Mouse (Mus musculus) embryonic facial prominence, embryonic 11.5 days (tissue): ENCODE results near the gene Adamtsl5. TPM values are rescaled to one million over a fixed set of nuclear protein-coding genes. Genes with fewer than 3 reads are reported as not detected.

Experiments
- ATAC-seq: fragments of 200-750 bp; cut with Nextera tagmentation; replicated peaks from 2 replicates; pipeline ENCODE4 v1.8.0; 2017; ENCODE audit warnings: low read depth; ENCODE audit not compliant: insufficient number of reproducible peaks, low FRiP score, low TSS enrichment
- DNase-seq: peaks from one replicate; pipeline ENCODE4 v3.0.0-alpha.2; 2015; ENCODE audit warnings: low spot score
- H3K27ac ChIP-seq: fragments of 300-500 bp; sonication (generic); replicated peaks from 2 replicates; pipeline ENCODE4 v1.5.1; 2014; ENCODE audit warnings: mild to moderate bottlenecking, low read depth, low read length, control low read depth
- H3K27me3 ChIP-seq: fragments of 300-500 bp; sonication (generic); 2 replicates; pipeline ENCODE4 v1.6.1; 2014; ENCODE audit warnings: mild to moderate bottlenecking, low read length, moderate library complexity, mixed read lengths; ENCODE audit not compliant: control insufficient read depth, insufficient read depth
- H3K36me3 ChIP-seq: fragments of 300-500 bp; sonication (generic); replicated peaks from 2 replicates; pipeline ENCODE4 v1.6.1; 2014; ENCODE audit warnings: low read depth, mild to moderate bottlenecking, low read length, moderate library complexity, mixed read lengths; ENCODE audit not compliant: control insufficient read depth, insufficient read depth
- H3K4me1 ChIP-seq: fragments of 300-500 bp; sonication (generic); 2 replicates; pipeline ENCODE4 v1.6.1; 2014; ENCODE audit warnings: low read length, mixed read lengths; ENCODE audit not compliant: control insufficient read depth, insufficient read depth
- H3K4me2 ChIP-seq: fragments of 300-500 bp; sonication (generic); 2 replicates; pipeline ENCODE4 v1.6.1; 2014; ENCODE audit warnings: low read depth, mild to moderate bottlenecking, control low read depth, low read length, moderate library complexity
- H3K4me3 ChIP-seq: fragments of 300-500 bp; sonication (generic); 2 replicates; pipeline ENCODE4 v1.5.1; 2014; ENCODE audit warnings: low read depth, low read length, control low read depth
- H3K9ac ChIP-seq: fragments of 300-500 bp; sonication (generic); replicated peaks from 2 replicates; pipeline ENCODE4 v1.6.1; 2014; ENCODE audit warnings: mild to moderate bottlenecking, control low read depth, low read length
- H3K9me3 ChIP-seq: fragments of 300-500 bp; sonication (generic); replicated peaks from 2 replicates; pipeline ENCODE4 v1.6.1; 2016; ENCODE audit warnings: mild to moderate bottlenecking, low read length, inconsistent platforms, mixed read lengths; ENCODE audit not compliant: control insufficient read depth
- WGBS: fragments of 180-500 bp; shearing (Covaris S2); extraction: QIAGEN DNeasy Blood & Tissue Kit; methylation state at CpG from one replicate; pipeline ENCODE4 v1.1.7; 2014; 5-methylcytosine and 5-hydroxymethylcytosine counted together
- polyA plus RNA-seq: library from polyadenylated mRNA; unstranded; fragments of >200 nt; fragmentation: Nextera tagmentation; extraction: Ambion mirVana; gene quantifications from 2 replicates; pipeline ENCODE4 v1.2.1, GENCODE M21; 2014

Gene Adamtsl5
- polyA plus RNA-seq, 1 experiment from 2014 or later, result 0.14 TPM

DNA sequence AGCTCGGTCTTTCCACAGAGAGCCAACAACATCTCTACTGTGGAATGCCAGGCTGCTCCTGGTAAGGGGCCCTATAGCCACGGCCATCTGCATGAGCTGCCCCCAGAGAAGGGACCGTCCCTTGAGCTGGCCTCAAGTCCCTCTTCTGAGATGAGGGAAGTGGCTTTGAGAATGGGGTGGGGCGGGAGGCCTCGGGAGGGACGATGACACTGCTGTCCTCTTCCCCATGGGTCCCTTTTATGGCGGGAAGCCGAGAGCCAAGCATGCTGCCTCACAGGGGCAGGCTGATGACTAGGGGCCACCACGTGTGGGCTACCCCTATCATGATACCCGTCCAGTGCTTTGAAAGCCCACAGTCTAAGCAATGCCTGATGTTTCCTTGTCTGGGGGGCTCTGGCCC, 31.2 kb downstream of the Adamtsl5 start:
- no peaks in the 10 kb centered on the region for H3K36me3 ChIP-seq
- H3K4me1 ChIP-seq, result no peaks in the 10 kb centered on the region; the same call in 1 of the 2 replicates
- DNase-seq (no peak), ATAC-seq (no peak)
- H3K9ac ChIP-seq, result 0 out of 2 replicates have a peak overlapping the region, but pooled peaks have one; percentile 2
- WGBS, result 63% methylated on average over 10 of the region's 10 CpGs
- no peak overlapping the region for H3K4me3 ChIP-seq
- H3K27me3 ChIP-seq, result peaks cover 45% of the 10 kb centered on the region
- H3K9me3 ChIP-seq, result no peaks in the 10 kb centered on the region
- H3K27ac ChIP-seq, result no peak overlapping the region
- H3K4me2 ChIP-seq, result no peak overlapping the region

DNA sequence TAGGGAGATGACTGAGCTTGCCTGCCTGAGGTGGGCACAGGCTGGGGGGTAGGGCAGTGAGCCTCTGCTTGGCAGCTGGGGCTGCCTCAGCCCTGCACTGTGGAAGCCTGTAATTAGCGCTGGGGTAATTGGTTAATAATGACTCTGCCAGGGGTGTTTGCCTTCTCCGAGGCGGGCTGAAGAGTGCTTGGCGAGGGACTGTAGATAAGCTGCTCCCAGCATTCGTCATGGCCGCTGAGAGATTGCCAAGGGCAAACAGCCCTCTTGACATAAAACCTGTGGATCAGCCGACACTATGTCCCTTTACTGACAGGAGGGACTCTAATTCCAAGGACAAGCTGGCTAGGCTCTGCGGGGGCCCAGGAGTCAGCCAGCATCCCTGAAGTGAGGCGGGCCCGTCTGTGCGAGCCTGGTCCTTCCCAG, 31.8 kb downstream of the Adamtsl5 start:
- Histone ChIP-seq H3K9ac (no peak overlapping the region), H3K4me3 (no peak overlapping the region), H3K27ac (no peak overlapping the region), H3K27me3 (peaks cover 51% of the 10 kb centered on the region), H3K4me1 (no peaks in the 10 kb centered on the region; the same call in 1 of the 2 replicates), H3K36me3 (no peaks in the 10 kb centered on the region), H3K4me2 (no peak overlapping the region), H3K9me3 (no peaks in the 10 kb centered on the region)
- ATAC-seq (no peak), DNase-seq (no peak)
- 32% methylated on average over 11 of the region's 11 CpGs for WGBS

- Histone ChIP-seq H3K4me3 (no peak overlapping the region), H3K36me3 (no peaks in the 10 kb centered on the region; the same call in 1 of the 2 replicates), H3K9ac (no peak overlapping the region), H3K27me3 (peaks cover 56% of the 10 kb centered on the region), H3K4me2 (no peak overlapping the region), H3K9me3 (no peaks in the 10 kb centered on the region), H3K27ac (no peak overlapping the region), H3K4me1 (no peaks in the 10 kb centered on the region; the same call in 1 of the 2 replicates)
- ATAC-seq (no peak), DNase-seq (no peak)
- 43% methylated on average over 27 of the region's 27 CpGs for WGBS
Measured at GRCm38 (mm10) chr10:80315315-80315714, 32.9 kb downstream of the Adamtsl5 start.

GRCm38 (mm10) chr10:80314494-80315001, 33.7 kb downstream of the Adamtsl5 start:
- Histone ChIP-seq H3K4me2 (no peak overlapping the region), H3K9me3 (no peaks in the 10 kb centered on the region), H3K4me1 (no peaks in the 10 kb centered on the region; the same call in 1 of the 2 replicates), H3K9ac (0 out of 2 replicates have a peak overlapping the region, but pooled peaks have one; percentile 18), H3K27me3 (peaks cover 56% of the 10 kb centered on the region), H3K27ac (no peak overlapping the region), H3K36me3 (no peaks in the 10 kb centered on the region; the same call in 1 of the 2 replicates), H3K4me3 (no peak overlapping the region)
- ATAC-seq (no peak), DNase-seq (no peak)
- 51% methylated on average over 16 of the region's 16 CpGs for WGBS

DNA sequence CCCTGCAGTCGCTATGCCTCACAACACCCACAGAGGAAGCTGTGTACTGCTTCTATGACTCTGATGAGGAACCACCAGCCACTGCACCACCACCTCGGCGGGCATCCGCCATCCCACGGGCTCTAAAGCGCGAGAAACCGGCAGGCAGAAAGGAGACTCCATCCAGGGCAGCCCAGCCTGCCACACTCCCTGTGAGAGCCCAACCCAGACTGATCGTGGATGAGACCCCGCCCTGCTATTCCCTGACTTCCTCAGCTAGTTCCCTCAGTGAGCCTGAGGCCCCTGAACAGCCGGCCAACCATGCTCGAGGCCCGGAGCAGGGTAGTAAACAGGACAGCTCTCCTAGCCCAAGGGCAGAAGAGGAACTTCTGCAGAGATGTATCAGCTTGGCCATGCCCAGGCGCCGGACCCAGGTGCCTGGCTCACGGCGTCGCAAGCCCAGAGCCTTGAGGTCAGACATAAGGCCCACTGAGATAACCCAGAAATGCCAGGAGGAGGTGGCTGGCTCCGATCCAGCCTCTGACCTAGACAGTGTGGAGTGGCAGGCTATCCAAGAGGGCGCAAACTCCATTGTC, 34.5 kb downstream of the Adamtsl5 start:
- ATAC-seq, result no peak
- Histone ChIP-seq H3K4me1 (no peaks in the 10 kb centered on the region; the same call in 1 of the 2 replicates), H3K4me2 (no peak overlapping the region), H3K9me3 (no peaks in the 10 kb centered on the region), H3K36me3 (no peaks in the 10 kb centered on the region; the same call in 1 of the 2 replicates), H3K27ac (no peak overlapping the region), H3K27me3 (peaks cover 56% of the 10 kb centered on the region), H3K4me3 (no peak overlapping the region), H3K9ac (no peak overlapping the region)
- DNase-seq, result no peak
- 55% methylated on average over 20 of the region's 20 CpGs for WGBS

DNA sequence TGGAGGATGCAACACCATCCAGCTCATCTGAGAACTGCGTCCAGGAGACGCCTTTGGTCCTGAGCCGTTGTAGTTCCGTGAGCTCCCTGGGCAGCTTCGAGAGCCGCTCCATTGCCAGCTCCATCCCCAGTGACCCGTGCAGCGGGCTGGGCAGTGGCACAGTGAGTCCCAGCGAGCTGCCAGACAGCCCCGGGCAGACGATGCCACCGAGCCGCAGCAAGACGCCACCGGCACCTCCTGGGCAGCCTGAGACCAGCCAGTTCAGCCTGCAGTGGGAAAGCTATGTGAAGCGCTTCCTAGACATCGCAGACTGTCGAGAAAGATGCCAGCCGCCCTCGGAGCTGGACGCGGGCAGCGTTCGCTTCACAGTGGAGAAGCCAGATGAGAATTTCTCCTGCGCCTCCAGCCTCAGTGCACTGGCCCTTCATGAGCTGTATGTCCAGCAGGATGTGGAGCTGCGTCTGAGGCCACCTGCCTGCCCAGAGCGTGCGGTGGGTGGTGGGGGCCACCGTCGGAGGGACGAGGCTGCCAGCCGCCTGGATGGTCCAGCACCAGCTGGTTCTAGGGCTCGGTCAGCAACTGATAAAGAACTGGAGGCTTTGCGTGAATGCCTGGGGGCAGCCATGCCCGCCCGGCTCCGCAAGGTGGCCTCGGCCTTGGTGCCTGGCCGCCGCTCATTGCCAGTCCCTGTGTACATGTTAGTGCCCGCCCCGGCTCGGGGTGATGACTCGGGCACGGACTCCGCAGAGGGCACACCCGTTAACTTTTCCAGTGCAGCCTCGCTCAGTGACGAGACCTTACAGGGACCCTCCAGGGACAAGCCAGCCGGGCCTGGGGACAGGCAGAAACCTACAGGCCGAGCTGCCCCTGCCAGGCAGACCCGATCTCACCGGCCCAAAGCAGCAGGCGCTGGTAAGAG, 35.4 kb downstream of the Adamtsl5 start:
- H3K9me3 ChIP-seq, result no peaks in the 10 kb centered on the region
- H3K9ac ChIP-seq, result no peak overlapping the region
- H3K27me3 ChIP-seq, result peaks cover 56% of the 10 kb centered on the region
- H3K27ac ChIP-seq, result no peak overlapping the region
- no peak overlapping the region for H3K4me2 ChIP-seq
- WGBS, result 60% methylated on average over 54 of the region's 54 CpGs
- no peaks in the 10 kb centered on the region; the same call in 1 of the 2 replicates for H3K36me3 ChIP-seq
- H3K4me3 ChIP-seq, result no peak overlapping the region
- DNase-seq (no peak), ATAC-seq (no peak)
- no peaks in the 10 kb centered on the region; the same call in 1 of the 2 replicates for H3K4me1 ChIP-seq

DNA sequence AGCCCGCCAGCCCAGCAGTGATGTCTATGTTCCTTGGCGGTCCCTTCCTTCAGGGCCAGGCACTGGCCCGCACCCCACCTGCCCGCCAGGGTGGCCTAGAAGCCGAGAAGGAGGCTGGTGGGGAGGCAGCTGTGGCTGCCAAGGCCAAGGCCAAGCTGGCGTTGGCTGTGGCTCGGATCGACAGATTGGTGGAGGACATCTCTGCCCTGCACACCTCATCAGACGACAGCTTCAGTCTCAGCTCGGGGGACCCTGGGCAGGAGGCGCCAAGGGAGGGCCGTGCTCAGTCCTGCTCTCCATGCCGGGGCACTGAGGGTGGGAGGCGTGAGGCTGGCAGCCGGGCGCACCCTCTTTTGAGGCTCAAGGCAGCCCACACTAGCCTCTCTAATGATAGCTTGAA, 36.7 kb downstream of the Adamtsl5 start:
- Histone ChIP-seq H3K9me3 (no peaks in the 10 kb centered on the region), H3K4me2 (no peak overlapping the region), H3K27me3 (peaks cover 54% of the 10 kb centered on the region), H3K36me3 (no peaks in the 10 kb centered on the region; the same call in 1 of the 2 replicates), H3K4me3 (no peak overlapping the region), H3K27ac (no peak overlapping the region), H3K4me1 (no peaks in the 10 kb centered on the region; the same call in 1 of the 2 replicates), H3K9ac (no peak overlapping the region)
- DNase-seq (no peak), ATAC-seq (no peak)
- WGBS, result 87% methylated on average over 16 of the region's 16 CpGs
